Mouse (Mus musculus) CH12.LX (cell line): ENCODE data around the gene Mtr. TPM values are rescaled to one million over a fixed set of nuclear protein-coding genes. Genes with fewer than 3 reads are reported as not detected.
A peak's percentile ranks its signal among the peaks of the same experiment; 100 is the strongest.

Experiments
- DNase-seq: peaks from one replicate; pipeline ENCODE4 v3.0.0-alpha.2; 2013; ENCODE audit errors: extremely low read depth
- H3K27ac ChIP-seq: 2 replicates; pipeline ENCODE4 v1.5.1; 2012; ENCODE audit warnings: low read depth, mild to moderate bottlenecking, control low read depth, moderate library complexity; ENCODE audit not compliant: insufficient read depth
- H3K27me3 ChIP-seq: replicated peaks from 2 replicates; pipeline ENCODE3; 2012; ENCODE audit warnings: inconsistent platforms
- H3K36me3 ChIP-seq, 2 experiments: replicated peaks in 1 of 2; 2 replicates each; pipeline versions ENCODE3 to v1.6.1; 2012; ENCODE audit warnings: inconsistent platforms in 1 of 2, low read length in 1 of 2, mild to moderate bottlenecking in 1 of 2, mixed read lengths in 1 of 2, moderate library complexity in 1 of 2; ENCODE audit not compliant: control insufficient read depth in 1 of 2, insufficient read depth in 1 of 2
- H3K4me1 ChIP-seq, 2 experiments: 2 replicates each; pipeline ENCODE4 v1.6.1; 2012; ENCODE audit warnings: inconsistent platforms in 1 of 2, moderate library complexity in 1 of 2; ENCODE audit not compliant: insufficient read depth in 2 of 2, control insufficient read depth in 1 of 2
- H3K4me2 ChIP-seq: 2 replicates; pipeline ENCODE4 v1.6.1; 2012; ENCODE audit warnings: low read depth, mild to moderate bottlenecking, control low read depth; ENCODE audit not compliant: poor library complexity, insufficient read depth, severe bottlenecking
- H3K4me3 ChIP-seq, 3 experiments: fragments of 150-350 bp in 1 of 3; sonication (generic) in 1 of 3; replicated peaks in 1 of 3; 2 replicates each; pipeline versions ENCODE3 to v1.5.1; 2011 to 2012; ENCODE audit warnings: low read depth in 2 of 3, low read length in 2 of 3, mild to moderate bottlenecking in 2 of 3, moderate library complexity in 2 of 3, control low read depth in 1 of 3, improper control_type of control experiment in 1 of 3, inconsistent platforms in 1 of 3, mixed read lengths in 1 of 3; ENCODE audit not compliant: poor library complexity in 1 of 3
- H3K79me2 ChIP-seq: replicated peaks from 2 replicates; pipeline ENCODE4 v1.6.1; 2012; ENCODE audit warnings: mild to moderate bottlenecking, moderate library complexity; ENCODE audit not compliant: control insufficient read depth, poor library complexity, insufficient read depth, severe bottlenecking; ENCODE audit errors: extremely low read depth
- H3K9ac ChIP-seq: 2 replicates; pipeline ENCODE4 v1.6.1; 2012; ENCODE audit warnings: low read depth, mild to moderate bottlenecking, control low read depth, moderate library complexity; ENCODE audit not compliant: insufficient read depth
- H3K9me3 ChIP-seq: replicated peaks from 2 replicates; pipeline ENCODE3; 2012; ENCODE audit warnings: low read length, inconsistent platforms, mixed read lengths
- CHD2 ChIP-seq: IDR thresholded peaks from 2 replicates; pipeline ENCODE4 v1.6.1; 2011; ENCODE audit warnings: low read length, improper control_type of control experiment
- E2F4 ChIP-seq: IDR thresholded peaks from 2 replicates; pipeline ENCODE4 v1.6.1; 2011; ENCODE audit warnings: low read depth, low read length, improper control_type of control experiment; ENCODE audit not compliant: insufficient replicate concordance
- ELF1 ChIP-seq: IDR thresholded peaks from 2 replicates; pipeline ENCODE4 v1.6.1; 2014; ENCODE audit warnings: low read depth, mild to moderate bottlenecking, inconsistent platforms, low read length, improper control_type of control experiment
- EP300 ChIP-seq: IDR thresholded peaks from 2 replicates; pipeline ENCODE4 v1.6.1; 2011; ENCODE audit warnings: low read length, improper control_type of control experiment
- ETS1 ChIP-seq: conservative IDR thresholded peaks from 2 replicates; pipeline ENCODE4 v1.6.1; 2012; ENCODE audit warnings: low read depth, mild to moderate bottlenecking, inconsistent platforms, low read length, improper control_type of control experiment, moderate library complexity
- GABPA ChIP-seq: IDR thresholded peaks from 2 replicates; pipeline ENCODE4 v1.6.1; 2012; ENCODE audit warnings: low read depth, low read length, improper control_type of control experiment, inconsistent platforms; ENCODE audit not compliant: insufficient replicate concordance
- IRF4 ChIP-seq: IDR thresholded peaks from 2 replicates; pipeline ENCODE4 v1.6.1; 2014; ENCODE audit warnings: low read depth, mild to moderate bottlenecking, inconsistent platforms, low read length, improper control_type of control experiment
- KAT2A ChIP-seq: IDR thresholded peaks from 2 replicates; pipeline ENCODE4 v1.6.1; 2012; ENCODE audit warnings: low read length, improper control_type of control experiment, inconsistent platforms; ENCODE audit not compliant: insufficient replicate concordance
- MAX ChIP-seq: IDR thresholded peaks from 2 replicates; pipeline ENCODE4 v1.6.1; 2011; ENCODE audit warnings: low read length, improper control_type of control experiment
- MEF2A ChIP-seq: IDR thresholded peaks from 2 replicates; pipeline ENCODE4 v1.6.1; 2014; ENCODE audit warnings: low read depth, mild to moderate bottlenecking, inconsistent platforms, low read length, improper control_type of control experiment, borderline replicate concordance
- PAX5 ChIP-seq: IDR thresholded peaks from 2 replicates; pipeline ENCODE4 v1.6.1; 2012; ENCODE audit warnings: low read length, inconsistent platforms, mixed read lengths
- POLR2AphosphoS2 ChIP-seq: IDR thresholded peaks from 2 replicates; pipeline ENCODE4 v1.6.1; 2011; ENCODE audit warnings: low read depth, low read length, improper control_type of control experiment
- RAD21 ChIP-seq: IDR thresholded peaks from 2 replicates; pipeline ENCODE4 v1.6.1; 2011; ENCODE audit warnings: low read depth, mild to moderate bottlenecking, low read length, improper control_type of control experiment, moderate library complexity
- RCOR1 ChIP-seq: conservative IDR thresholded peaks from 2 replicates; pipeline ENCODE4 v1.6.1; 2012; ENCODE audit warnings: low read depth, mild to moderate bottlenecking, inconsistent platforms, low read length, improper control_type of control experiment
- SMC3 ChIP-seq: IDR thresholded peaks from 2 replicates; pipeline ENCODE4 v1.6.1; 2011; ENCODE audit warnings: low read depth, low read length, improper control_type of control experiment
- TBP ChIP-seq: conservative IDR thresholded peaks from 2 replicates; pipeline ENCODE4 v1.6.1; 2011; ENCODE audit warnings: low read depth, low read length, improper control_type of control experiment
- USF1 ChIP-seq: IDR thresholded peaks from 2 replicates; pipeline ENCODE4 v1.6.1; 2014; ENCODE audit warnings: low read depth, mild to moderate bottlenecking, inconsistent platforms, low read length, improper control_type of control experiment
- ZKSCAN1 ChIP-seq: IDR thresholded peaks from 2 replicates; pipeline ENCODE4 v1.6.1; 2012; ENCODE audit warnings: low read depth, inconsistent platforms, low read length, improper control_type of control experiment, borderline replicate concordance
- ZMIZ1 ChIP-seq: IDR thresholded peaks from 2 replicates; pipeline ENCODE4 v1.6.1; 2012; ENCODE audit warnings: low read depth, mild to moderate bottlenecking, inconsistent platforms, low read length, improper control_type of control experiment
- dilution Hi-C: fragments of 300-500 bp; cut with MboI; formaldehyde crosslinking; loops from 2 replicates; pipeline ENCODE4 v1.14.3; 2020; ENCODE audit warnings: low sequenced_read_pairs; ENCODE audit not compliant: extremely low pct_unique_long_range_greater_than_20kb, extremely low pct_ligation_motif_present
- in situ Hi-C: fragments of 300-500 bp; cut with MboI; formaldehyde crosslinking; loops from 3 replicates; pipeline ENCODE4 v1.14.3; 2019; ENCODE audit warnings: low sequenced_read_pairs, low pct_ligation_motif_present, low pct_unique_long_range_greater_than_20kb, mixed read lengths
- polyA plus RNA-seq: library from polyadenylated mRNA; unstranded; fragments of >175 nt; gene quantifications from 2 replicates; pipeline ENCODE4 v1.2.1, GENCODE M21; 2012; ENCODE audit warnings: low read depth; ENCODE audit not compliant: insufficient read length
- total RNA-seq, 2 experiments: library from RNA; depleted of rRNA; stranded (reverse); fragments of 300-350 nt in 1 of 2; fragments of >200 nt in 1 of 2; gene quantifications; 2 replicates each; pipeline ENCODE4 v1.2.3; 2012 to 2014

The Mtr gene
- total and polyA plus RNA-seq, 3 experiments: 13.2 to 28.6 (median 22.0) TPM

- H3K27ac ChIP-seq: no peak overlapping the region
- in situ Hi-C loops: no loop called here
- DNase-seq: no peak
- no peak overlapping the region for H3K4me3 ChIP-seq
- no peak overlapping the region for H3K4me2 ChIP-seq
- H3K36me3 ChIP-seq: no peaks in the 10 kb centered on the region
- TF ChIP-seq KAT2A: no peak
- no peak for TF ChIP-seq TBP
- no peak for TF ChIP-seq SMC3
- TF ChIP-seq ZMIZ1: no peak
- no peak for TF ChIP-seq USF1
- TF ChIP-seq CHD2: no peak
- no peak for TF ChIP-seq MAX
- TF ChIP-seq ZKSCAN1: no peak
- TF ChIP-seq MEF2A: no peak
- no peak for TF ChIP-seq IRF4
- no peak for TF ChIP-seq E2F4
- no peak for TF ChIP-seq ELF1
- no peaks in the 10 kb centered on the region for H3K27me3 ChIP-seq
- H3K79me2 ChIP-seq: no peaks in the 10 kb centered on the region
- H3K9me3 ChIP-seq: no peaks in the 10 kb centered on the region
- H3K9ac ChIP-seq: no peak overlapping the region
- dilution Hi-C loops: no loop called here
- H3K4me1 ChIP-seq: peaks cover 0 to 8% of the 10 kb centered on the region in 2 experiments; a peak in 2 of 4 replicates
Measured at GRCm38 (mm10) chr13:12293810-12294209, 35.9 kb upstream of the Mtr start.

GRCm38 (mm10) chr13:12290700-12291099 lies 32.8 kb upstream of the Mtr start:
- H3K4me2 ChIP-seq: no peak overlapping the region
- peak; percentile 67 for TF ChIP-seq EP300
- TF ChIP-seq GABPA: no peak
- peak; percentile 74 for TF ChIP-seq IRF4
- TF ChIP-seq, all 38 proteins: peak for 2
- H3K27ac ChIP-seq: no peak overlapping the region
- no peaks in the 10 kb centered on the region for H3K9me3 ChIP-seq
- H3K36me3 ChIP-seq: no peaks in the 10 kb centered on the region
- dilution Hi-C loops: no loop called here
- H3K4me3 ChIP-seq: no peak overlapping the region
- H3K4me1 ChIP-seq: peaks cover 0 to 8% of the 10 kb centered on the region in 2 experiments; a peak in 2 of 4 replicates
- H3K79me2 ChIP-seq: no peaks in the 10 kb centered on the region
- peak; percentile 33 for DNase-seq
- H3K9ac ChIP-seq: no peak overlapping the region
- in situ Hi-C loops: no loop called here
- no peaks in the 10 kb centered on the region for H3K27me3 ChIP-seq

- in situ Hi-C loops (no loop called here), dilution Hi-C loops (no loop called here)
- Histone ChIP-seq H3K27ac (no peak overlapping the region), H3K9ac (no peak overlapping the region), H3K79me2 (no peaks in the 10 kb centered on the region), H3K9me3 (no peaks in the 10 kb centered on the region), H3K36me3 (no peaks in the 10 kb centered on the region), H3K4me2 (no peak overlapping the region), H3K4me1 (no peaks in the 10 kb centered on the region), H3K4me3 (no peak overlapping the region), H3K27me3 (no peaks in the 10 kb centered on the region)
- TF ChIP-seq RCOR1: no peak
- TF ChIP-seq ETS1: no peak
- TF ChIP-seq RAD21: no peak
- TF ChIP-seq POLR2AphosphoS2: no peak
- no peak for TF ChIP-seq PAX5
- DNase-seq: no peak
Measured at GRCm38 (mm10) chr13:12284528-12284927, 26.6 kb upstream of the Mtr start.
